Mouse (Mus musculus) MEL (cell line): Measurements from ENCODE around the gene Cybc1. TPM values are rescaled to one million over a fixed set of nuclear protein-coding genes. Genes with fewer than 3 reads are reported as not detected.

Source experiments
- DNase-seq: peaks from one replicate; pipeline ENCODE4 v3.0.0; 2011; ENCODE audit warnings: low read depth, low spot score
- H3K27ac ChIP-seq: 2 replicates; pipeline ENCODE4 v1.5.1; 2012; ENCODE audit warnings: low read depth, mild to moderate bottlenecking, control low read depth, low read length, moderate library complexity; ENCODE audit not compliant: control insufficient read depth
- H3K27me3 ChIP-seq, 2 experiments: fragments of 150-350 bp in 1 of 2; sonication (generic) in 1 of 2; 2 replicates each; pipeline ENCODE4 v1.6.1; 2012; ENCODE audit warnings: low read length in 2 of 2, mild to moderate bottlenecking in 2 of 2, improper control_type of control experiment in 1 of 2, moderate library complexity in 1 of 2; ENCODE audit not compliant: insufficient read depth in 2 of 2, control insufficient read depth in 1 of 2
- H3K36me3 ChIP-seq, 2 experiments: 2 replicates each; pipeline ENCODE4 v1.6.1; 2012 to 2014; ENCODE audit warnings: low read length in 2 of 2, improper control_type of control experiment in 1 of 2, inconsistent platforms in 1 of 2, mild to moderate bottlenecking in 1 of 2; ENCODE audit not compliant: insufficient read depth in 2 of 2, control insufficient read depth in 1 of 2
- H3K4me1 ChIP-seq, 2 experiments: fragments of 150-350 bp in 1 of 2; sonication (generic) in 1 of 2; 2 replicates each; pipeline ENCODE4 v1.6.1; 2012; ENCODE audit warnings: low read length in 2 of 2, improper control_type of control experiment in 1 of 2, mild to moderate bottlenecking in 1 of 2; ENCODE audit not compliant: insufficient read depth in 2 of 2, control insufficient read depth in 1 of 2
- H3K4me3 ChIP-seq, 2 experiments: fragments of 150-350 bp in 1 of 2; sonication (generic) in 1 of 2; 2 replicates each; pipeline ENCODE4 v1.5.1; 2012; ENCODE audit warnings: low read depth in 2 of 2, low read length in 2 of 2, mild to moderate bottlenecking in 2 of 2, moderate library complexity in 2 of 2, control low read depth in 1 of 2, improper control_type of control experiment in 1 of 2; ENCODE audit not compliant: control insufficient read depth in 1 of 2, insufficient read depth in 1 of 2
- H3K79me2 ChIP-seq: 2 replicates; pipeline ENCODE4 v1.6.1; 2012; ENCODE audit warnings: mild to moderate bottlenecking, low read length, moderate library complexity; ENCODE audit not compliant: control insufficient read depth, poor library complexity, insufficient read depth
- H3K9ac ChIP-seq: 2 replicates; pipeline ENCODE4 v1.6.1; 2012; ENCODE audit warnings: low read depth, mild to moderate bottlenecking, control low read depth, low read length, moderate library complexity; ENCODE audit not compliant: control insufficient read depth, poor library complexity, severe bottlenecking
- H3K9me3 ChIP-seq: fragments of 150-350 bp; sonication (generic); replicated peaks from 2 replicates; pipeline ENCODE4 v1.6.1; 2012; ENCODE audit warnings: mild to moderate bottlenecking, low read length, improper control_type of control experiment, moderate library complexity; ENCODE audit not compliant: insufficient read depth
- BHLHE40 ChIP-seq: IDR thresholded peaks from 2 replicates; pipeline ENCODE4 v1.6.1; 2012; ENCODE audit warnings: low read depth, mild to moderate bottlenecking, inconsistent platforms, low read length, improper control_type of control experiment, borderline replicate concordance
- CHD1 ChIP-seq: IDR thresholded peaks from 2 replicates; pipeline ENCODE4 v1.6.1; 2012; ENCODE audit warnings: low read depth, mild to moderate bottlenecking, inconsistent platforms, low read length, improper control_type of control experiment
- CHD2 ChIP-seq: IDR thresholded peaks from 2 replicates; pipeline ENCODE4 v1.6.1; 2011; ENCODE audit warnings: low read length, improper control_type of control experiment
- CTCF ChIP-seq, 3 experiments: IDR thresholded peaks in 2 of 3; conservative IDR thresholded peaks in 1 of 3; 2 replicates each; pipeline ENCODE4 v1.5.1; 2011 to 2012; ENCODE audit warnings: low read length in 3 of 3, low read depth in 2 of 3, mild to moderate bottlenecking in 2 of 3, improper control_type of control experiment in 1 of 3, inconsistent platforms in 1 of 3, mixed read lengths in 1 of 3, moderate library complexity in 1 of 3; ENCODE audit not compliant: control insufficient read depth in 1 of 3, insufficient read depth in 1 of 3, poor library complexity in 1 of 3, severe bottlenecking in 1 of 3
- E2F4 ChIP-seq: IDR thresholded peaks from 2 replicates; pipeline ENCODE4 v1.6.1; 2011; ENCODE audit warnings: low read depth, low read length, improper control_type of control experiment, borderline replicate concordance
- ELF1 ChIP-seq: IDR thresholded peaks from 2 replicates; pipeline ENCODE4 v1.6.1; 2014; ENCODE audit warnings: low read depth, mild to moderate bottlenecking, inconsistent platforms, low read length, improper control_type of control experiment, moderate library complexity
- GABPA ChIP-seq: IDR thresholded peaks from 2 replicates; pipeline ENCODE4 v1.6.1; 2012; ENCODE audit warnings: low read depth, mild to moderate bottlenecking, inconsistent platforms, low read length, improper control_type of control experiment, moderate library complexity
- GATA1 ChIP-seq: IDR thresholded peaks from 2 replicates; pipeline ENCODE4 v1.6.1; 2011; ENCODE audit warnings: low read depth, low read length, improper control_type of control experiment
- HCFC1 ChIP-seq: IDR thresholded peaks from 2 replicates; pipeline ENCODE4 v1.6.1; 2012; ENCODE audit warnings: low read depth, mild to moderate bottlenecking, inconsistent platforms, low read length, improper control_type of control experiment, moderate library complexity
- KAT2A ChIP-seq: conservative IDR thresholded peaks from 2 replicates; pipeline ENCODE4 v1.6.1; 2012; ENCODE audit warnings: low read depth, low read length, improper control_type of control experiment, inconsistent platforms
- MAFK ChIP-seq: IDR thresholded peaks from 2 replicates; pipeline ENCODE4 v1.6.1; 2011; ENCODE audit warnings: low read depth, mild to moderate bottlenecking, low read length, improper control_type of control experiment, borderline replicate concordance
- MAX ChIP-seq: IDR thresholded peaks from 2 replicates; pipeline ENCODE4 v1.6.1; 2011; ENCODE audit warnings: low read length, improper control_type of control experiment
- MAZ ChIP-seq: IDR thresholded peaks from 2 replicates; pipeline ENCODE4 v1.6.1; 2012; ENCODE audit warnings: low read depth, mild to moderate bottlenecking, inconsistent platforms, low read length, improper control_type of control experiment
- MEF2A ChIP-seq: IDR thresholded peaks from 2 replicates; pipeline ENCODE4 v1.6.1; 2014; ENCODE audit warnings: low read depth, mild to moderate bottlenecking, inconsistent platforms, low read length, improper control_type of control experiment; ENCODE audit not compliant: poor library complexity, insufficient replicate concordance, severe bottlenecking; ENCODE audit errors: extremely low read depth
- MXI1 ChIP-seq: IDR thresholded peaks from 2 replicates; pipeline ENCODE4 v1.6.1; 2011; ENCODE audit warnings: mild to moderate bottlenecking, low read depth, low read length, improper control_type of control experiment
- MYB ChIP-seq: IDR thresholded peaks from 2 replicates; pipeline ENCODE4 v1.6.1; 2011; ENCODE audit warnings: mild to moderate bottlenecking, low read depth, low read length, improper control_type of control experiment
- MYC ChIP-seq: IDR thresholded peaks from 2 replicates; pipeline ENCODE4 v1.6.1; 2011; ENCODE audit warnings: low read depth, mild to moderate bottlenecking, low read length, improper control_type of control experiment, moderate library complexity
- NELFE ChIP-seq: IDR thresholded peaks from 2 replicates; pipeline ENCODE4 v1.6.1; 2011; ENCODE audit warnings: low read depth, low read length, improper control_type of control experiment
- NRF1 ChIP-seq: IDR thresholded peaks from 2 replicates; pipeline ENCODE4 v1.6.1; 2014; ENCODE audit warnings: low read depth, mild to moderate bottlenecking, inconsistent platforms, low read length, improper control_type of control experiment, moderate library complexity; ENCODE audit not compliant: poor library complexity, insufficient read depth, severe bottlenecking
- POLR2A ChIP-seq, 2 experiments: IDR thresholded peaks; 2 replicates each; pipeline ENCODE4 v1.6.1; 2011 to 2012; ENCODE audit warnings: low read length in 2 of 2, mild to moderate bottlenecking in 2 of 2, control low read depth in 1 of 2, improper control_type of control experiment in 1 of 2, low read depth in 1 of 2, moderate library complexity in 1 of 2; ENCODE audit not compliant: control insufficient read depth in 1 of 2, insufficient read depth in 1 of 2, poor library complexity in 1 of 2
- POLR2AphosphoS5 ChIP-seq: IDR thresholded peaks from 2 replicates; pipeline ENCODE4 v1.6.1; 2012; ENCODE audit warnings: low read depth, borderline replicate concordance, mild to moderate bottlenecking, inconsistent platforms, low read length, moderate library complexity, mixed read lengths
- RAD21 ChIP-seq: IDR thresholded peaks from 2 replicates; pipeline ENCODE4 v1.6.1; 2011; ENCODE audit warnings: mild to moderate bottlenecking, low read depth, low read length, improper control_type of control experiment
- RCOR1 ChIP-seq: IDR thresholded peaks from 2 replicates; pipeline ENCODE4 v1.6.1; 2012; ENCODE audit warnings: low read depth, mild to moderate bottlenecking, inconsistent platforms, low read length, improper control_type of control experiment
- SIN3A ChIP-seq: IDR thresholded peaks from 2 replicates; pipeline ENCODE4 v1.6.1; 2012; ENCODE audit warnings: low read length, improper control_type of control experiment, inconsistent platforms
- SMC3 ChIP-seq: IDR thresholded peaks from 2 replicates; pipeline ENCODE4 v1.6.1; 2011; ENCODE audit warnings: low read depth, low read length, improper control_type of control experiment
- TAL1 ChIP-seq: IDR thresholded peaks from 2 replicates; pipeline ENCODE4 v1.6.1; 2012; ENCODE audit warnings: mild to moderate bottlenecking, inconsistent platforms, low read length, moderate library complexity, mixed read lengths
- TBP ChIP-seq: IDR thresholded peaks from 2 replicates; pipeline ENCODE4 v1.8.0; 2011; ENCODE audit warnings: low read depth, low read length, improper control_type of control experiment
- UBTF ChIP-seq: IDR thresholded peaks from 2 replicates; pipeline ENCODE4 v1.6.1; 2012; ENCODE audit warnings: low read depth, mild to moderate bottlenecking, inconsistent platforms, low read length, improper control_type of control experiment, moderate library complexity, borderline replicate concordance; ENCODE audit not compliant: insufficient read depth
- USF1 ChIP-seq: IDR thresholded peaks from 2 replicates; pipeline ENCODE4 v1.6.1; 2014; ENCODE audit warnings: low read depth, mild to moderate bottlenecking, inconsistent platforms, low read length, improper control_type of control experiment, moderate library complexity
- USF2 ChIP-seq, 2 experiments: IDR thresholded peaks; 2 replicates each; pipeline ENCODE4 v1.6.1; 2011 to 2012; ENCODE audit warnings: improper control_type of control experiment in 2 of 2, low read length in 2 of 2, borderline replicate concordance in 1 of 2, inconsistent platforms in 1 of 2, low read depth in 1 of 2, mild to moderate bottlenecking in 1 of 2; ENCODE audit not compliant: insufficient read depth in 1 of 2
- ZC3H11A ChIP-seq: IDR thresholded peaks from 2 replicates; pipeline ENCODE4 v1.6.1; 2012; ENCODE audit warnings: low read depth, mild to moderate bottlenecking, inconsistent platforms, low read length, improper control_type of control experiment
- ZKSCAN1 ChIP-seq: IDR thresholded peaks from 2 replicates; pipeline ENCODE4 v1.6.1; 2012; ENCODE audit warnings: low read depth, mild to moderate bottlenecking, inconsistent platforms, low read length, improper control_type of control experiment, moderate library complexity
- ZMIZ1 ChIP-seq: IDR thresholded peaks from 2 replicates; pipeline ENCODE4 v1.6.1; 2012; ENCODE audit warnings: low read depth, mild to moderate bottlenecking, inconsistent platforms, low read length, improper control_type of control experiment, moderate library complexity
- ZNF384 ChIP-seq: IDR thresholded peaks from 2 replicates; pipeline ENCODE4 v1.6.1; 2012; ENCODE audit warnings: low read depth, mild to moderate bottlenecking, inconsistent platforms, low read length, improper control_type of control experiment
- polyA plus RNA-seq, 2 experiments: library from polyadenylated mRNA; stranded (reverse) in 1 of 2; unstranded in 1 of 2; fragments of >175 nt in 1 of 2; fragments of >200 nt in 1 of 2; gene quantifications; 2 replicates each; pipeline versions ENCODE4 v1.2.1 to v1.2.4; 2012; ENCODE audit warnings: low replicate concordance in 2 of 2, low read depth in 1 of 2; ENCODE audit not compliant: insufficient read length in 2 of 2, insufficient read depth in 1 of 2, missing spikeins in 1 of 2
- total RNA-seq: library from RNA; depleted of rRNA; stranded (reverse); fragments of 300-350 nt; gene quantifications from 2 replicates; pipeline ENCODE4 v1.2.3, GENCODE M21; 2012

The Cybc1 gene
- total and polyA plus RNA-seq, 3 experiments, result 43.6 to 46.1 TPM; not detected in 1

GRCm38 (mm10) chr11:121235475-121236238 is 6.5 kb upstream of the Cybc1 start:
- Histone ChIP-seq H3K36me3 (peaks cover under 1 to 60% of the 10 kb centered on the region in 2 experiments; a peak in 2 of 4 replicates), H3K27ac (peak overlapping the region; percentile 85), H3K4me3 (peak overlapping the region; percentile 42 to 87), H3K27me3 (no peaks in the 10 kb centered on the region), H3K4me1 (peaks cover 28 to 43% of the 10 kb centered on the region in 2 experiments), H3K9me3 (no peaks in the 10 kb centered on the region), H3K79me2 (peaks cover 10% of the 10 kb centered on the region), H3K9ac (peak overlapping the region; percentile 66)
- DNase-seq, result peak; percentile 94
- peak; percentile 89; the same call in 1 of the 2 replicates for TF ChIP-seq CHD1
- no peak; the same call in 1 of the 2 replicates for TF ChIP-seq NRF1
- no peak for TF ChIP-seq ZKSCAN1
- peak; percentile 87 to 92 (median 91) for TF ChIP-seq CTCF (IDR thresholded peaks at IDR 0.05 in 2 of 3, conservative IDR thresholded peaks at IDR 0.05 in 1 of 3; ENCODE audit: control insufficient read depth in 1 of 3, insufficient read depth in 1 of 3, low read depth in 2 of 3, low read length in 3 of 3, poor library complexity in 1 of 3, severe bottlenecking in 1 of 3)
- TF ChIP-seq BHLHE40, result 0 out of 2 replicates have a peak, but pooled peaks have one; percentile 12
- TF ChIP-seq GABPA, result no peak
- peak; percentile 68 for TF ChIP-seq MAX
- peak in 1 of 2 experiments; percentile 50; a peak in 1 of 4 replicates for TF ChIP-seq POLR2A (IDR thresholded peaks at IDR 0.05; ENCODE audit: control insufficient read depth in 1 of 2, insufficient read depth in 1 of 2, low read depth in 1 of 2, low read length in 2 of 2, poor library complexity in 1 of 2)
- no peak for TF ChIP-seq RCOR1
- no peak for TF ChIP-seq MAFK
- peak; percentile 51; the same call in 1 of the 2 replicates for TF ChIP-seq USF1
- TF ChIP-seq TBP, result peak; percentile 42; the same call in 1 of the 2 replicates
- no peak for TF ChIP-seq CHD2
- peak; percentile 86 for TF ChIP-seq SIN3A
- TF ChIP-seq MYC, result peak; percentile 81; the same call in 1 of the 2 replicates
- no peak for TF ChIP-seq TAL1
- TF ChIP-seq HCFC1, result peak; percentile 69
- TF ChIP-seq POLR2AphosphoS5, result no peak
- 0 out of 2 replicates have a peak, but pooled peaks have one; percentile 9 for TF ChIP-seq GATA1
- no peak for TF ChIP-seq MYB
- TF ChIP-seq USF2 (IDR thresholded peaks at IDR 0.05; ENCODE audit: borderline replicate concordance in 1 of 2, insufficient read depth in 1 of 2, low read depth in 1 of 2, low read length in 2 of 2), result no peak
- peak; percentile 42; the same call in 1 of the 2 replicates for TF ChIP-seq NELFE
- no peak for TF ChIP-seq MEF2A
- no peak for TF ChIP-seq UBTF
- peak; percentile 80; the same call in 1 of the 2 replicates for TF ChIP-seq E2F4
- TF ChIP-seq KAT2A, result no peak
- TF ChIP-seq ZMIZ1, result no peak
- 0 out of 2 replicates have a peak, but pooled peaks have one; percentile 12 for TF ChIP-seq MAZ
- peak; percentile 85 for TF ChIP-seq MXI1
- peak; percentile 42 for TF ChIP-seq SMC3
- peak; percentile 36; the same call in 1 of the 2 replicates for TF ChIP-seq ZC3H11A
- 0 out of 2 replicates have a peak, but pooled peaks have one; percentile 21 for TF ChIP-seq ELF1
- TF ChIP-seq RAD21, result peak; percentile 67
- TF ChIP-seq ZNF384, result no peak
